Mouse (Mus musculus): ENCODE measurements at regions not wholly inside any gene's neighbourhood (a gene's known extent, or its start where the extent isn't known, plus 50 kb on each side); places are given as distances from the start of the nearest gene placed in this dataset.

GRCm38 (mm10) chr2:137419678-137420077 lies 303.2 kb upstream of the Jag1 start:
- no peak for DNase-seq

GRCm38 (mm10) chr2:137417691-137418090 lies 301.2 kb upstream of the Jag1 start:
- DNase-seq, result no peak

GRCm38 (mm10) chr2:137413432-137413831 lies 297.0 kb upstream of the Jag1 start:
- no peak for DNase-seq

GRCm38 (mm10) chr2:137409611-137410010 lies 293.2 kb upstream of the Jag1 start:
- DNase-seq, result no peak

GRCm38 (mm10) chr2:137408294-137408693 lies 291.9 kb upstream of the Jag1 start:
- no peak for DNase-seq

- no peak for DNase-seq
Measured at GRCm38 (mm10) chr2:137393486-137393885, 277.0 kb upstream of the Jag1 start.

GRCm38 (mm10) chr2:137379816-137380215 lies 263.4 kb upstream of the Jag1 start:
- no peak for DNase-seq

- DNase-seq, result no peak
Measured at GRCm38 (mm10) chr2:137375346-137375745, 258.9 kb upstream of the Jag1 start.

GRCm38 (mm10) chr2:137371062-137371461 lies 254.6 kb upstream of the Jag1 start:
- DNase-seq, result no peak

GRCm38 (mm10) chr2:137363006-137363405 lies 246.6 kb upstream of the Jag1 start:
- DNase-seq, result no peak

- DNase-seq, result no peak
Measured at GRCm38 (mm10) chr2:137357181-137357738, 240.8 kb upstream of the Jag1 start.

- no peak for DNase-seq
Measured at GRCm38 (mm10) chr2:137343736-137344135, 227.3 kb upstream of the Jag1 start.

- no peak for DNase-seq
Measured at GRCm38 (mm10) chr2:137329995-137330394, 213.6 kb upstream of the Jag1 start.

- no peak for DNase-seq
Measured at GRCm38 (mm10) chr2:137323445-137323844, 207.0 kb upstream of the Jag1 start.

GRCm38 (mm10) chr2:137310511-137310910 lies 194.1 kb upstream of the Jag1 start:
- DNase-seq, result no peak

- no peak for DNase-seq
Measured at GRCm38 (mm10) chr2:137308116-137308515, 191.7 kb upstream of the Jag1 start.

GRCm38 (mm10) chr2:137301474-137302267 lies 185.2 kb upstream of the Jag1 start:
- DNase-seq, result no peak

- no peak for DNase-seq
Measured at GRCm38 (mm10) chr2:137289231-137289630, 172.8 kb upstream of the Jag1 start.

- no peak for DNase-seq
Measured at GRCm38 (mm10) chr2:137271575-137272180, 155.2 kb upstream of the Jag1 start.

GRCm38 (mm10) chr2:137262911-137263310 lies 146.5 kb upstream of the Jag1 start:
- no peak for DNase-seq

- no peak for DNase-seq
Measured at GRCm38 (mm10) chr2:137257847-137258515, 141.5 kb upstream of the Jag1 start.

- no peak for DNase-seq
Measured at GRCm38 (mm10) chr2:137247931-137248330, 131.5 kb upstream of the Jag1 start.

GRCm38 (mm10) chr2:137244370-137244769 lies 127.9 kb upstream of the Jag1 start:
- no peak for DNase-seq
